Mouse (Mus musculus): ENCODE measurements around the gene Sipa1l1. TPM values are rescaled to one million over a fixed set of nuclear protein-coding genes. Genes with fewer than 3 reads are reported as not detected.

The Sipa1l1 gene
- total and polyA plus RNA-seq, 3 experiments = 13.6 to 36.7 (median 23.6) TPM

DNA sequence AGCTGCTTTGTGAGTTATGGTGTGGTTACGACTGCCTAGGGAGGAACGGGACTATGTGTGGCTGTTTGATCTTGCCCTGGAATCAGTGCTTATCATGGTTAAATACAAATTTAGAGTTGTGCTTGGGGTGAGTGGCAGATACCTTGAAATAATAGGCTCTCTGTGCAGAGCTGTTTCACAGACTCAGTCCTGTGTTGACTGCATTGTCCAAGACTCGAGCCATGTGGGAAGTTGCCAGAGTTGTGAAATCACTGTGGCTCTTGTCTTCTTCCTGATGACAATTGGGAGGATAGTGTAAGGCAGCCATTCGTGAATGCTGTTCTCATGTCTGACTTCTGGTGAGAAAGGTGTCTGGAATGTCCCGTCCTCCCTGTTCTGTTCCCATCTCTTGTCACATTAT lies 106.6 kb downstream of the Sipa1l1 start:
- Histone ChIP-seq H3K79me2 (replicated peaks; ENCODE audit: control insufficient read depth, extremely low read depth, insufficient read depth, poor library complexity, severe bottlenecking) (no peaks in the 10 kb centered on the region), H3K9ac (ENCODE audit: insufficient read depth, low read depth) (no peak overlapping the region), H3K4me1 (ENCODE audit: control insufficient read depth in 1 of 2, insufficient read depth in 2 of 2) (peaks cover 0 to 23% of the 10 kb centered on the region in 2 experiments; a peak in 2 of 4 replicates), H3K27ac (ENCODE audit: insufficient read depth, low read depth) (no peak overlapping the region), H3K9me3 (replicated peaks; ENCODE audit: low read length) (peaks cover 3% of the 10 kb centered on the region), H3K4me2 (ENCODE audit: insufficient read depth, low read depth, poor library complexity, severe bottlenecking) (no peak overlapping the region), H3K27me3 (replicated peaks) (no peaks in the 10 kb centered on the region), H3K36me3 (replicated peaks in 1 of 2; ENCODE audit: control insufficient read depth in 1 of 2, insufficient read depth in 1 of 2, low read length in 1 of 2) (peaks cover 0 to 19% of the 10 kb centered on the region in 2 experiments), H3K4me3 (replicated peaks in 1 of 3; ENCODE audit: low read depth in 2 of 3, low read length in 2 of 3, poor library complexity in 1 of 3) (no peak overlapping the region)
- dilution Hi-C loops (cut with MboI; ENCODE audit: extremely low pct_ligation_motif_present, extremely low pct_unique_long_range_greater_than_20kb, low sequenced_read_pairs) = no loop called here
- TF ChIP-seq ELF1 (IDR thresholded peaks at IDR 0.05; ENCODE audit: low read depth, low read length) (no peak), ETS1 (conservative IDR thresholded peaks at IDR 0.05; ENCODE audit: low read depth, low read length) (no peak), IRF4 (IDR thresholded peaks at IDR 0.05; ENCODE audit: low read depth, low read length) (no peak), NELFE (IDR thresholded peaks at IDR 0.05; ENCODE audit: low read depth, low read length) (no peak), KAT2A (IDR thresholded peaks at IDR 0.05; ENCODE audit: insufficient replicate concordance, low read length) (no peak), TCF12 (IDR thresholded peaks at IDR 0.05; ENCODE audit: low read depth, low read length) (no peak), ZKSCAN1 (IDR thresholded peaks at IDR 0.05; ENCODE audit: borderline replicate concordance, low read depth, low read length) (no peak), SIN3A (IDR thresholded peaks at IDR 0.05; ENCODE audit: low read length) (no peak), MYC (IDR thresholded peaks at IDR 0.05; ENCODE audit: low read depth, low read length) (no peak), HCFC1 (IDR thresholded peaks at IDR 0.05; ENCODE audit: low read depth, low read length) (no peak), BHLHE40 (IDR thresholded peaks at IDR 0.05; ENCODE audit: low read depth, low read length) (no peak), E2F4 (IDR thresholded peaks at IDR 0.05; ENCODE audit: insufficient replicate concordance, low read depth, low read length) (no peak), PAX5 (IDR thresholded peaks at IDR 0.05; ENCODE audit: low read length) (no peak), MAX (IDR thresholded peaks at IDR 0.05; ENCODE audit: low read length) (no peak), USF1 (IDR thresholded peaks at IDR 0.05; ENCODE audit: low read depth, low read length) (no peak), CHD2 (IDR thresholded peaks at IDR 0.05; ENCODE audit: low read length) (no peak), MXI1 (IDR thresholded peaks at IDR 0.05; ENCODE audit: low read depth, low read length) (no peak), RCOR1 (conservative IDR thresholded peaks at IDR 0.05; ENCODE audit: low read depth, low read length) (no peak), TBP (conservative IDR thresholded peaks at IDR 0.05; ENCODE audit: low read depth, low read length) (no peak), ZMIZ1 (IDR thresholded peaks at IDR 0.05; ENCODE audit: low read depth, low read length) (no peak)
- no peak for DNase-seq (ENCODE audit: extremely low read depth)
- in situ Hi-C loops (cut with MboI; ENCODE audit: low pct_ligation_motif_present, low pct_unique_long_range_greater_than_20kb, low sequenced_read_pairs) = no loop called here

DNA sequence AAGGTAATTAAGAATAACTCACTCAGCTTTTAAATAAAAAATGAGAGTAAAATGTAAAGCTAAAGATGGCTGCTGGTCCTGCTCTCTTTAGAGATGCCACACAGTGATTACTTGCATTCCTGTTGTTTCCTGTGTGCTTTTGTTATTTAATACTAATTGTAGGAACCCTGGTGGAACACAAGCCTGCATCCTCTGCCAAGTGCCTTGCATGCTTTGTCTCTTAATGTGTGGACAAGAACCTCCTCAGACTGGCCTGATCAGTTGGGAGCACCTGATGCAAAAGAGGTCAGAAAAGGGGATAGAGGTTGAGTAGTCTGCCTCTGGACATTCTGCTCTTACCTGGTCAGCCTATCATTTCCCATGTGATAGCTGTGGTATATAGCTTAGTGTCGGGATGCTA lies 107.5 kb downstream of the Sipa1l1 start:
- H3K27ac ChIP-seq (ENCODE audit: insufficient read depth, low read depth) = no peak overlapping the region
- no peaks in the 10 kb centered on the region for H3K27me3 ChIP-seq (replicated peaks)
- H3K4me3 ChIP-seq (replicated peaks in 1 of 3; ENCODE audit: low read depth in 2 of 3, low read length in 2 of 3, poor library complexity in 1 of 3) = no peak overlapping the region
- H3K36me3 ChIP-seq (replicated peaks in 1 of 2; ENCODE audit: control insufficient read depth in 1 of 2, insufficient read depth in 1 of 2, low read length in 1 of 2) = peaks cover 0 to 13% of the 10 kb centered on the region in 2 experiments
- no peak for TF ChIP-seq MXI1 (IDR thresholded peaks at IDR 0.05; ENCODE audit: low read depth, low read length)
- dilution Hi-C loops (cut with MboI; ENCODE audit: extremely low pct_ligation_motif_present, extremely low pct_unique_long_range_greater_than_20kb, low sequenced_read_pairs) = no loop called here
- H3K4me2 ChIP-seq (ENCODE audit: insufficient read depth, low read depth, poor library complexity, severe bottlenecking) = no peak overlapping the region
- DNase-seq (ENCODE audit: extremely low read depth) = no peak
- H3K4me1 ChIP-seq (ENCODE audit: control insufficient read depth in 1 of 2, insufficient read depth in 2 of 2) = peaks cover 0 to 16% of the 10 kb centered on the region in 2 experiments; a peak in 2 of 4 replicates
- no peak overlapping the region for H3K9ac ChIP-seq (ENCODE audit: insufficient read depth, low read depth)
- H3K9me3 ChIP-seq (replicated peaks; ENCODE audit: low read length) = peaks cover 5% of the 10 kb centered on the region
- no peaks in the 10 kb centered on the region for H3K79me2 ChIP-seq (replicated peaks; ENCODE audit: control insufficient read depth, extremely low read depth, insufficient read depth, poor library complexity, severe bottlenecking)
- in situ Hi-C loops (cut with MboI; ENCODE audit: low pct_ligation_motif_present, low pct_unique_long_range_greater_than_20kb, low sequenced_read_pairs) = no loop called here
